In the genomic region with DNA sequence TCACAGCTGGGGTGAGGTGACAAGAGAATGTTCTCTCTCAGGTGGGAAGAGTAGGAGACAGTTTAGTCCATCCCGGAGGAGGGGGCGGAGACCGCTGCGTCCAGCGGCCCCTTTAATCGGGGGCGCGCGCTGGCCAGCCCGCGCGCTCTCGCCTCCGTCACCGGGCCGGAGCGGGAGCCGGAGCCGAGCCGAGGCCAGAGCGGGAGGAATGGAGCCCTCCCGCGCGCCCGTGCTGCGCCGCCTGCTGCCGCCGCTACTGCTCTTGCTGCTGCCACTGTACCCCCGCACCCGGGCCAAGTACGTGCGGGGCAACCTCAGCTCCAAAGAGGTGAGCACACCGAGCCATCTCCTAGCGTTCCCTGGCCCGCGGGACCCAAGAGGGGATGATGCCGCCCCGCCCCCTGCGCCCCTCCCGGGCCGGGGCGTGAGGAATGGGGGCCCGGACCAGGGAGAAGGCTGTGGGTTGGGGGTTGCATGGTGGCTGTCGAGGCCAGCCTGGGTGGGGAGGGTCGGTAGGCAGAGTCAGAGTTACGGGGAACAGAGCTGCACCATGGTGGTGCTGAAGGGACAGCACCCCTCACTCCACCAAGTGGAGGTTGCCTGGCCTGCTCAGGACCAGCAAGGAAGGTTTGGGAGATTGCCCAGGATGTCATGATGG, we compare ENCODE assay signal across 8 mouse cellular contexts. TPM values are rescaled to one million over a fixed set of nuclear protein-coding genes. Genes with fewer than 3 reads are reported as not detected.
A peak's percentile ranks its signal among the peaks of the same experiment; 100 is the strongest.
DNase-seq lines count a peak whose midpoint lies in the region; ATAC-seq lines count a peak whose summit lies in the region.

A gene (plus strand): TSS at position 151 of the 658 bp plus-strand sequence.

- ATAC-seq in hindbrain, embryonic 15.5 days (ENCODE audit: low FRiP score, low read depth): peak; percentile 69
- peak; percentile 49 for ATAC-seq in limb, embryonic 12.5 days (ENCODE audit: insufficient number of reproducible peaks, insufficient read depth, low FRiP score, low TSS enrichment, low read depth)
- peak; percentile 76 for ATAC-seq in midbrain, embryonic 16.5 days

- H3K9ac ChIP-seq in hindbrain, embryonic 15.5 days: peak within 1 kb of the TSS; percentile 76
- H3K9ac ChIP-seq in limb, embryonic 12.5 days (replicated peaks): peak within 1 kb of the TSS; percentile 47; the same call in 1 of the 2 replicates
- H3K9ac ChIP-seq in midbrain, embryonic 16.5 days (ENCODE audit: low read depth, low read length): peak within 1 kb of the TSS; percentile 98

- peak within 1 kb of the TSS; percentile 63 for H3K27ac ChIP-seq in embryonic facial prominence, embryonic 10.5 days (replicated peaks)
- peak within 1 kb of the TSS; percentile 87 for H3K27ac ChIP-seq in hindbrain, embryonic 15.5 days (replicated peaks)
- H3K27ac ChIP-seq in limb, embryonic 12.5 days: no peak within 1 kb of the TSS
- H3K27ac ChIP-seq in midbrain, embryonic 16.5 days (ENCODE audit: low read length): peak within 1 kb of the TSS; percentile 92

- peaks cover 18% of the 10 kb centered on the region for H3K4me1 ChIP-seq in embryonic facial prominence, embryonic 10.5 days
- H3K4me1 ChIP-seq in hindbrain, embryonic 15.5 days (replicated peaks): peaks cover 19% of the 10 kb centered on the region
- H3K4me1 ChIP-seq in limb, embryonic 12.5 days (replicated peaks): peaks cover 10% of the 10 kb centered on the region; the same call in 1 of the 2 replicates
- peaks cover 11% of the 10 kb centered on the region; the same call in 1 of the 2 replicates for H3K4me1 ChIP-seq in midbrain, embryonic 16.5 days (ENCODE audit: control insufficient read depth, insufficient read depth, low read length)

- under 1% methylated on average over 47 of the region's 47 CpGs for WGBS in embryonic facial prominence, embryonic 10.5 days
- WGBS in hindbrain, embryonic 15.5 days: 1% methylated on average over 47 of the region's 47 CpGs
- under 1% methylated on average over 46 of the region's 47 CpGs for WGBS in limb, embryonic 12.5 days
- under 1% methylated on average over 42 of the region's 47 CpGs for WGBS in midbrain, embryonic 16.5 days

- peaks cover 68% of the 10 kb centered on the region for H3K27me3 ChIP-seq in embryonic facial prominence, embryonic 10.5 days (replicated peaks; ENCODE audit: low read depth, poor library complexity, severe bottlenecking)
- peaks cover 3% of the 10 kb centered on the region for H3K27me3 ChIP-seq in hindbrain, embryonic 15.5 days
- H3K27me3 ChIP-seq in limb, embryonic 12.5 days: peaks cover 48% of the 10 kb centered on the region
- H3K27me3 ChIP-seq in midbrain, embryonic 16.5 days (ENCODE audit: control insufficient read depth, insufficient read depth, low read depth, low read length): peaks cover 3% of the 10 kb centered on the region

- peak within 1 kb of the TSS; percentile 64 for H3K4me2 ChIP-seq in hindbrain, embryonic 15.5 days
- peak within 1 kb of the TSS; percentile 96 for H3K4me2 ChIP-seq in limb, embryonic 12.5 days
- peak within 1 kb of the TSS; percentile 84 for H3K4me2 ChIP-seq in midbrain, embryonic 16.5 days (ENCODE audit: low read length)

- peak; percentile 88 for DNase-seq in heart, adult 11 months
- DNase-seq in heart, adult 8-10 months (ENCODE audit: low spot score): no peak
- peak; percentile 72 for DNase-seq in Muller cell, postnatal 12 days (ENCODE audit: inconsistent ontology term)
- DNase-seq in embryonic facial prominence, embryonic 10.5 days (ENCODE audit: low spot score): peak; percentile 85
- no peak for DNase-seq in urinary bladder, postnatal 25 days (ENCODE audit: low spot score)

- H3K4me3 ChIP-seq in embryonic facial prominence, embryonic 10.5 days: peak within 1 kb of the TSS; percentile 69
- peak within 1 kb of the TSS; percentile 57 for H3K4me3 ChIP-seq in hindbrain, embryonic 15.5 days
- H3K4me3 ChIP-seq in limb, embryonic 12.5 days (replicated peaks): peak within 1 kb of the TSS; percentile 51
- peak within 1 kb of the TSS; percentile 86 for H3K4me3 ChIP-seq in midbrain, embryonic 16.5 days (ENCODE audit: low read depth, low read length)

- no peaks in the 10 kb centered on the region for H3K36me3 ChIP-seq in embryonic facial prominence, embryonic 10.5 days (replicated peaks)
- 0 out of 2 replicates have a peak, but pooled peaks cover 4% of the 10 kb centered on the region for H3K36me3 ChIP-seq in hindbrain, embryonic 15.5 days
- no peaks in the 10 kb centered on the region for H3K36me3 ChIP-seq in limb, embryonic 12.5 days
- peaks cover 8% of the 10 kb centered on the region; the same call in 1 of the 2 replicates for H3K36me3 ChIP-seq in midbrain, embryonic 16.5 days (ENCODE audit: control insufficient read depth, insufficient read depth, low read length)

- H3K9me3 ChIP-seq in embryonic facial prominence, embryonic 10.5 days: no peaks in the 10 kb centered on the region
- H3K9me3 ChIP-seq in hindbrain, embryonic 15.5 days: no peaks in the 10 kb centered on the region
- no peaks in the 10 kb centered on the region for H3K9me3 ChIP-seq in limb, embryonic 12.5 days
- H3K9me3 ChIP-seq in midbrain, embryonic 16.5 days (replicated peaks; ENCODE audit: control insufficient read depth, low read length, poor library complexity, severe bottlenecking): no peaks in the 10 kb centered on the region

RNA-seq across cellular contexts. Expression of the gene that starts here (rescaled TPM):
- total RNA-seq in heart, adult 8-10 months (2022): under 1 TPM in 1 of 4 experiments, not detected in 3; 0.14 TPM
- 0.85 and 1.0 TPM in 2 replicates for polyA plus RNA-seq in embryonic facial prominence, embryonic 10.5 days (2016; fragmentation: Nextera tagmentation; extraction: Ambion mirVana)
- 84.1 and 101 TPM in 2 replicates for polyA plus RNA-seq in hindbrain, embryonic 15.5 days (2015; fragmentation: Nextera tagmentation; extraction: Ambion mirVana)
- 1.1 and 1.3 TPM in 2 replicates for polyA plus RNA-seq in limb, embryonic 12.5 days (2016; fragmentation: Nextera tagmentation; extraction: Ambion mirVana)
- 83.8 and 98.0 TPM in 2 replicates for polyA plus RNA-seq in midbrain, embryonic 16.5 days (2015; fragmentation: Nextera tagmentation; extraction: Ambion mirVana)

Comparison
In these comparisons a context has a peak if more than half of its experiments do, and no peak if none do; other contexts are left out.
1. RNA of the gene that starts here (polyA plus RNA-seq): 84.1 to 101 TPM in hindbrain, embryonic 15.5 days and 83.8 to 98.0 TPM in midbrain, embryonic 16.5 days; 1.1 to 1.3 TPM in limb, embryonic 12.5 days and 0.85 to 1.0 TPM in embryonic facial prominence, embryonic 10.5 days; every median in the first group is over 10 times any median in the second.
2. DNase-seq: peak in heart, adult 11 months (single experiment), Muller cell, postnatal 12 days (single experiment) and embryonic facial prominence, embryonic 10.5 days (single experiment); none in heart, adult 8-10 months (single experiment) and urinary bladder, postnatal 25 days (single experiment).
3. H3K9ac ChIP-seq: peak in every context shown above with its lines; median percentile 98 in midbrain, embryonic 16.5 days; 76 in hindbrain, embryonic 15.5 days; 47 in limb, embryonic 12.5 days.
4. Peak in every context shown above with its lines, with median percentiles within 50 percentile points of each other: H3K4me3 ChIP-seq, ATAC-seq and H3K4me2 ChIP-seq.